Mouse (Mus musculus) midbrain, embryonic 12.5 days (tissue): Measurements from ENCODE around the gene Hyal3. TPM values are rescaled to one million over a fixed set of nuclear protein-coding genes. Genes with fewer than 3 reads are reported as not detected.
A peak's percentile ranks its signal among the peaks of the same experiment; 100 is the strongest.
"Not testable (repeated sequence)": the region's sequence is repeated elsewhere in the genome, so short reads cannot be mapped to it uniquely, and the experiment has no call there.

ENCODE experiments used
- ATAC-seq: fragments of 200-750 bp; cut with Nextera tagmentation; 2 replicates; pipeline ENCODE4 v1.8.0; 2017; ENCODE audit warnings: low read depth, moderate TSS enrichment, moderate library complexity; ENCODE audit not compliant: low FRiP score
- H3K27ac ChIP-seq: fragments of 300-500 bp; sonication (generic); replicated peaks from 2 replicates; pipeline ENCODE4 v1.5.1; 2016; ENCODE audit warnings: mild to moderate bottlenecking
- H3K27me3 ChIP-seq: fragments of 300-500 bp; sonication (generic); 2 replicates; pipeline ENCODE4 v1.6.1; 2016; ENCODE audit warnings: mild to moderate bottlenecking
- H3K36me3 ChIP-seq: fragments of 300-500 bp; sonication (generic); 2 replicates; pipeline ENCODE4 v1.6.1; 2016
- H3K4me1 ChIP-seq: fragments of 300-500 bp; sonication (generic); 2 replicates; pipeline ENCODE4 v1.6.1; 2016
- H3K4me2 ChIP-seq: fragments of 300-500 bp; sonication (generic); replicated peaks from 2 replicates; pipeline ENCODE4 v1.6.1; 2016; ENCODE audit warnings: mild to moderate bottlenecking, moderate library complexity
- H3K4me3 ChIP-seq: fragments of 300-500 bp; sonication (generic); 2 replicates; pipeline ENCODE4 v1.5.1; 2016; ENCODE audit warnings: mild to moderate bottlenecking
- H3K9ac ChIP-seq: fragments of 300-500 bp; sonication (generic); replicated peaks from 2 replicates; pipeline ENCODE4 v1.6.1; 2016; ENCODE audit warnings: mild to moderate bottlenecking, moderate library complexity
- H3K9me3 ChIP-seq: fragments of 300-500 bp; sonication (generic); 2 replicates; pipeline ENCODE4 v1.6.1; 2016; ENCODE audit warnings: mild to moderate bottlenecking
- WGBS: fragments of 180-500 bp; shearing (Covaris S2); methylation state at CpG from one replicate; pipeline ENCODE4 v1.1.7; 2016; 5-methylcytosine and 5-hydroxymethylcytosine counted together
- polyA plus RNA-seq: library from polyadenylated mRNA; unstranded; fragments of >200 nt; fragmentation: Nextera tagmentation; extraction: Ambion mirVana; gene quantifications from 2 replicates; pipeline ENCODE4 v1.2.1, GENCODE M21; 2016

The Hyal3 gene
- polyA plus RNA-seq, 1 experiment from 2014 or later: 1.1 TPM

DNA sequence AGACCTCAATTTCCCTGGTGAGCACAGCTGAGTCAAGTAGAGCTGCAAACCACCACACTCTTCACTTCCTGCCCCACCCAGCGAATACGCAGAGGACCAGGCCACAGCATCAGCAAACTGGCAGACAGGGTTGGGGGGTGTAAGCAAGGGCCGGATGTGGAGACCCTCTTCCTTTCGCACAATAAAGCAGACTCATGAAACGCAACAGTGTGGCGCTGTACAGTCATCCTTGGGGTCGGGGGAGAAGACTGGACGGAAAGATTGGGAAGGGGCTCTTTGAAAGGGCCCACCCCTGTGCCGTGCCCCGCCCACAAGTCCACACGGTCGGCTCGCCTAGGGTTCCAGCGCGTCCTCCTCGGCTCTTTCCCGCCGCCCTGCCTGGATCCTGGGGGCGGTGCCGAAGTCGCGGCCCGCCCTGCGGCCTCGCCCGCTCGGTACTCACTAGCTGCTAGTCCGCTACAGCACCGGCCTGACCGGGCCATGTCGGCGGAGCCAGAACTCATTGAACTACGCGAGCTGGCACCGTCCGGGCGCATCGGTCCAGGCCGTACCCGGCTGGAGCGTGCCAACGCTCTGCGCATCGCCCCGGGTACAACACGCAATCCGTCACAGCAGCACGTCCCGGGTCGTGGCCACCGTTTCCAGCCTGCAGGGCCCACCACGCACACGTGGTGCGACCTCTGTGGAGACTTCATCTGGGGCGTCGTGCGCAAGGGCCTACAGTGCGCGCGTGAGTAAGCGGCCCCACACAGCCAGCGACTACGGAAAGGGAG lies 29.3 kb upstream of the Hyal3 start, which contains the start of gene Rassf1:
Gene Rassf1, plus strand, starts transcription at position 439 of the 773 bp plus-strand sequence.
- Histone ChIP-seq H3K4me2 (peak within 1 kb of the TSS; percentile 58), H3K27me3 (peaks cover 64% of the 10 kb centered on the region), H3K4me1 (peaks cover 60% of the 10 kb centered on the region), H3K9ac (peak within 1 kb of the TSS; percentile 54), H3K4me3 (peak within 1 kb of the TSS; percentile 36), H3K9me3 (no peaks in the 10 kb centered on the region), H3K27ac (no peak within 1 kb of the TSS), H3K36me3 (no peaks in the 10 kb centered on the region)
- WGBS: under 1% methylated on average over 63 of the region's 63 CpGs
- ATAC-seq: no peak

DNA sequence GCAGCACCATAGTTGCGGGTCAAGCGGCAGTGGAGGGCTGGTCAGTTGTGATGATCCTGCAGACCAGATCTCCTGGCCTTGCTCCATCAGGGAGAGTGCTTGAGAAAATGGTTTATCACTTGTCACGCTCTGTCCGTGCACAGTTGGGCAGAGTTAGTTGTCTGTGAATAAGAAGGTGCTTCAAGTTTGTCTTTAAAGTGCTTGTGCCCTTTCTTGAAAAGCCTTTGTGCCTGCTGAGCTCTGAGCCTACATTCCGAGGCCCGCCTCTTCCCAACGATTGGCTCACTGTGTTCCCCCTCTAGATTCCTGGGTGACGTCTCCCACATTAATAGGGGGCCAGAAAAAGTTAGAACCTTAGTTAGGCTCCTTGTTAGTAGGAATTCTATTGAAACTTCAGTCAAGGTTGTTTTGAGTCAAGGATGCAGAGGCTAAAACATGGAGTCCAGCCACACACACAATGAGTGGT lies 28.7 kb upstream of the Hyal3 start:
- Histone ChIP-seq H3K27me3 (peaks cover 64% of the 10 kb centered on the region), H3K4me2 (peak overlapping the region; percentile 58), H3K4me3 (peak overlapping the region; percentile 36), H3K27ac (no peak overlapping the region), H3K4me1 (peaks cover 60% of the 10 kb centered on the region), H3K9ac (peak overlapping the region; percentile 54), H3K9me3 (no peaks in the 10 kb centered on the region), H3K36me3 (peaks cover 3% of the 10 kb centered on the region)
- 6% methylated on average over 8 of the region's 8 CpGs for WGBS
- ATAC-seq: no peak

DNA sequence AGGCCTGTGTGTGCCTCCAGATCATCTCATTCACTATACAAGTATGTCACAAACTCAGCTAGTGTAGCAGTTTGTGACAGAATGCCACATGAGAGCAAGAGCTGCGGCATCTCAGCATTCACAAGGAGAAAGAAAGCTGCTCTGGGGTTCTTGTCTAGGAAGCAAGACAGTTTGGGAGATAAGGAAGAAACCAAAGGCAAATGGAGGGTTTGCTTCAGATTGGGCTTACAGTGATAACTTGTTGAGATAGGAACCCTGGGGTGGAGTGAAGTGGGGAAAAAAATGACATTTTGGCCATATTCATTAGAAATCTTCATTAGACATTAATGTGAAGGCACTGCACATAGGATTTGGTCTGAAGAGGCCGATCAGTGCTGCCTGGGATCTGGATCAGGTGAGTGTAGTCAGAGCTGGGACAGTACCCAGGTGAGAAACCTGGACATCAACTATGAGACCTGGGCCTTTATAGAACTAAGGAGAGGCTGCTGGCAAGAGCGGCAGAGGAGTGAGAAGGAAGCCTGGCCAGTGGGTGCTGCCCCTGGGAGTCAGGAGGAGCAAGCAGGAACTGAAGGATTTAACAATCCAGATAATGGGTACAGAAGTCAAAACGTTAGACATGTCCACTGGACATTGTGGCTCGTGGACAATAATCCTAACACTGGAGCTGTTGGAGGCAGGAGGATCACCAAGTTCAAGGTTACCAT lies 27.8 kb upstream of the Hyal3 start:
- no peak for ATAC-seq
- no peak overlapping the region for H3K9ac ChIP-seq
- H3K27me3 ChIP-seq: peaks cover 58% of the 10 kb centered on the region
- peaks cover 12% of the 10 kb centered on the region for H3K36me3 ChIP-seq
- H3K4me3 ChIP-seq: no peak overlapping the region
- H3K9me3 ChIP-seq: no peaks in the 10 kb centered on the region
- H3K4me1 ChIP-seq: peaks cover 54% of the 10 kb centered on the region
- peak overlapping the region; percentile 94; the same call in 1 of the 2 replicates for H3K4me2 ChIP-seq
- WGBS: 84% methylated on average over 5 of the region's 5 CpGs
- no peak overlapping the region for H3K27ac ChIP-seq

DNA sequence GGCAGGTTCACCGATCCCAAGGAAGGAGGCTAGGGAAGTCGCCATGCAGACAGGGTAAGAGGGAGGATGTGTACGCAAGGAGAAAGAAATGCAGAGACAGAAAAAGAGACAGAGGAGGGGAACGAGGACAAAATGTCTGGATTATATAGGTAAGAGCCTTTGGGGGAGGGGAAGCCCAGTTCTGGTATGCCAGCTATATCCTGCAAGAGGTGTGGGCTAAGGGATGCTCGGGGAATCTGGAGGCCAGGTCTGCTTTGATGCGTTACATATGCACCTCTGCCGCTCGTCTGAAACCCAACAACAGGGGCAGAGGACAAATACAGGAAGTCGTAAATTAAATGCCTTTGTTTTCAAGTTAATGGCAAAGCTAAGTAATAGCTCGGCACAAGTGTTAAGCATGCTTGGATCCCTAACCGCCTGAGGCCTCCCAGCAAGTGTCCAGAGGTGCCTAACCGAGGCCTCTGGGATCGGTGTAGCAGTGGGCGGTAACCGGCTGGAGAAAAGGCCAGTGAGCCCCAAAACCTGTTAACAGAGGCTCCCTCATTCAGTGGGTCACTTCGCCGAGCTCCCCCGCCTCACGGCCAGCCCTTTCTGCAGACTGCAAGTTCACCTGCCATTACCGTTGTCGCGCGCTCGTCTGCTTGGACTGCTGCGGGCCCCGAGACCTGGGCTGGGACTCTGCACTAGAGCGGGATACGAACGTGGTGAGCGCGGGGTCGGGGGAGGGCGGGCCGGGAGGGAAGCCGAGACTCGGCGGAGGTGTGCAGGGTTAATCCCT lies 26.9 kb upstream of the Hyal3 start:
- Histone ChIP-seq H3K36me3 (peaks cover 20% of the 10 kb centered on the region), H3K9me3 (no peaks in the 10 kb centered on the region), H3K27me3 (peaks cover 50% of the 10 kb centered on the region), H3K4me1 (peaks cover 54% of the 10 kb centered on the region), H3K4me2 (peak overlapping the region; percentile 94), H3K9ac (peak overlapping the region; percentile 68), H3K27ac (peak overlapping the region; percentile 88), H3K4me3 (peak overlapping the region; percentile 79)
- WGBS: 7% methylated on average over 37 of the region's 37 CpGs
- ATAC-seq: peak; percentile 81

DNA sequence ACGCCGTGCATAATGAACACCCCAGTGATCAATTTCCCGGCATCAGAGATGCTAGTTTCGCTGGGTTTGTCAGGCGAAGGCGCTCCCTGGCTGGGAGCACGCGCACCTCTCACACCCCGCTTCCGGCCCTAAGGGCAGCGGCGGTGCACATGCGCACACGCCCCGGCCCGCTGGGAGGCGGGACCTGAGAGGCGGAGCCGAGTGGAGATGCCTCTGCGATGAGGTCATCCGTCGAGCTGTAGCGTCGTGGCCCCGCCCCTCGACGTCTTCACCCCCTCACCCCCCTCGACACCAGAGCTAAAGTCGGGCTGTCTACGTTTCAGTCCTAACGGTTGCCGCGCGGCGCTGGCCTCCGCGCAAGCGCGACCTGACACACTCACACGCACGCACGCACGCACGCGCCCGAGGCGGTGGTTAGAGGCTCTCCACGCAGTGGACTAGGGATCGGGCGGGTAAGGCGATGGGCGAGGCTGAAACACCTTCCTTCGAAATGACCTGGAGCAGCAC lies 26.2 kb upstream of the Hyal3 start:
- Histone ChIP-seq H3K9me3 (no peaks in the 10 kb centered on the region), H3K27ac (peak overlapping the region; percentile 88), H3K4me3 (peak overlapping the region; percentile 79), H3K4me1 (peaks cover 54% of the 10 kb centered on the region), H3K9ac (peak overlapping the region; percentile 75), H3K27me3 (peaks cover 43% of the 10 kb centered on the region), H3K4me2 (peak overlapping the region; percentile 94), H3K36me3 (peaks cover 27% of the 10 kb centered on the region)
- ATAC-seq: peak; percentile 94
- WGBS: under 1% methylated on average over 53 of the region's 53 CpGs

DNA sequence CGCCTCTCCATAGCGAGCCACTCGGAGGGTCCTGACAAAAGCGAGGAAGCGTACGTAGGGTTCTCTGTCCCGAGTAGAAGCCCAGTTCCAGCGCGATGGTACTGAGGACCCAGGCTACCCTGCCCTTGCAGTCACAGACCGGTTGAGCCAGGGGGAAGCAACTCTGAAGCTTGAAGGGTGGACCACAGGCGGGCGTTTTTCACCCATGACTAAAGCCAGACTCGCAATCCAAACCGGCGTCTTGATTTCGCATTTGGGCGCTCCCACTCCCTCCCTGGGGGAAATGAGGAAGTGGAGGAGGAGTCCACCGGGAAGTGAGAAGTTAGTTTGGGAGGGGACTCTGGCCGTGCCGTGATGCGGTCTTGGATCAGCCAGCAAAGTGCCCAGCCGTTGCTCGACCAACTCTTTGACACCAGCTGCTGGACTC lies 25.6 kb upstream of the Hyal3 start:
- Histone ChIP-seq H3K4me1 (peaks cover 54% of the 10 kb centered on the region), H3K27ac (peak overlapping the region; percentile 88), H3K9me3 (no peaks in the 10 kb centered on the region), H3K36me3 (peaks cover 34% of the 10 kb centered on the region), H3K27me3 (peaks cover 36% of the 10 kb centered on the region), H3K4me2 (peak overlapping the region; percentile 94), H3K9ac (peak overlapping the region; percentile 75), H3K4me3 (peak overlapping the region; percentile 79)
- whole genome bisulfite sequencing: under 1% methylated on average over 23 of the region's 23 CpGs
- no peak; the same call in 1 of the 2 replicates for ATAC-seq

DNA sequence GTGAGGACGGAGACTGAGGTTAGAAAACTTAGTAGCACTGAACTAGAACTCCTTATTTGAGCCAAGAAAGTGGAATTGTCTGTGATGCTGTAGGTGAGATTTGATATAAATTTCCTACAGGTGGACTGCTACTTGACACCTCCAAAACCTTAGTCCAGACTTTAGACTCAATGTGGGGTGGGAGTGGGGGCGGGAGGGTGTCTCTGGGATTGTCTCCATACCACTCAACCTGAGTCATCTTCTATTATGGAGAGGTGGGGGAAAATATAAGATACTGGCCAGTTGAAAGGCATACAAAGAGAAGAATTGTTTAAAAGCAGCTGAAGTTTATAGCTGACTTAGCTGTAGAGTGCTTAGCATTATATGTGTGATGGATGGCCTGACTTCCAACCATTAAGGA lies 24.9 kb upstream of the Hyal3 start:
- Histone ChIP-seq H3K9ac (peak overlapping the region; percentile 75), H3K4me1 (peaks cover 51% of the 10 kb centered on the region), H3K27ac (no peak overlapping the region), H3K9me3 (no peaks in the 10 kb centered on the region), H3K4me3 (peak overlapping the region; percentile 79), H3K4me2 (peak overlapping the region; percentile 94), H3K36me3 (peaks cover 40% of the 10 kb centered on the region), H3K27me3 (peaks cover 30% of the 10 kb centered on the region)
- ATAC-seq: no peak
- WGBS: 42% methylated on average over 2 of the region's 2 CpGs

DNA sequence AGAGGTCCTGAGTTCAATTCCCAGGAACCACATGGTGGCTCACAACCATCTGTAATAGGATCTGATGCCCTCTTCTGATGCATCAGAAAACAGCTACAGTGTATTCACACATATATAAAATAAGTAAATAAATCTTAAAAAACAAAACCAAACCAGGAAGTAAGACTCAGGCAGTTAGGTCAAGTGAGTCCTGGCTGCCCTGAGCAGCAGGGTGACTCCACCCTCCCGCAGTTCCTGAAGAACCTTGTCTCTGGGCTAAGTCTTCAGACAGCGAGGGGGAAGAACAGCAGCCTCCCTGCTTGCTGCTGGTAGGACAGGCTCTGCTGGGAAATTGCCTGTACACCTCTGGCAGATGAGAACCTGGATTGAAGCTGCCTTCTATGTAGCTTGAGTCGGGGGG lies 24.3 kb upstream of the Hyal3 start:
- peak overlapping the region; percentile 94 for H3K4me2 ChIP-seq
- H3K9me3 ChIP-seq: no peaks in the 10 kb centered on the region
- no peak overlapping the region for H3K27ac ChIP-seq
- peaks cover 44% of the 10 kb centered on the region for H3K4me1 ChIP-seq
- peaks cover 23% of the 10 kb centered on the region for H3K27me3 ChIP-seq
- WGBS: 88% methylated on average over 3 of the region's 3 CpGs
- no peak overlapping the region for H3K9ac ChIP-seq
- peaks cover 47% of the 10 kb centered on the region for H3K36me3 ChIP-seq
- no peak for ATAC-seq
- 0 out of 2 replicates have a peak overlapping the region, but pooled peaks have one; percentile 5 for H3K4me3 ChIP-seq

DNA sequence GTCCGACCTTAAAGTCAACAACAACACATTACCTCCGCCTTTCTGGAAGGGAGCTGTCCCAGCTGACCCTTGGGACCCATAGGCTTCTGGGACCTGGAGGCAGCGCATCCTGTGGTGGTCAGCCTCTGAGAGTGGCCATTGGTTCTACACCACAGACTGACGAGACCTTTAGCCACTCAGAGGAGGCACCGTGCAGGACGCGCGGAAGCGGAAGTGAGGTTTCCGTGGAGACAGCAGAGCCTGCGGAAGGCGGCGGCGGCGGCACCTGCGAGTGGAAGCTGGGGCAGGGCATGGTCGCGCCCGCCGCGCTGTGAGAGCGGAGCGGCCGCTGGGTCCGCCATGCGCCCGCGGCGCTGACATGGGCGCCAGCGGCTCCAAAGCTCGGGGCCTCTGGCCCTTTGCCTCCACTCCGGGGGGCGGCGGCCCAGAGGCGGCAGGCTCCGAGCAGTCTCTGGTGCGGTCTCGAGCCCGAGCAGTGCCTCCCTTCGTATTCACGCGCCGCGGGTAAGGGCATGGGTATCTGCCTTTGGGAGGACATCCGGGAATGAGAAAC lies 17.5 kb upstream of the Hyal3 start, which contains the start of gene Tusc2:
Gene Tusc2, plus strand, starts transcription at position 227 of the 553 bp plus-strand sequence.
- H3K9me3 ChIP-seq: no peaks in the 10 kb centered on the region
- H3K9ac ChIP-seq: peak within 1 kb of the TSS; percentile 88
- no peaks in the 10 kb centered on the region for H3K27me3 ChIP-seq
- peaks cover 58% of the 10 kb centered on the region for H3K36me3 ChIP-seq
- peak; percentile 96 for ATAC-seq
- peak within 1 kb of the TSS; percentile 81 for H3K4me2 ChIP-seq
- WGBS: under 1% methylated on average over 39 of the region's 46 CpGs
- peaks cover 29% of the 10 kb centered on the region for H3K4me1 ChIP-seq
- H3K4me3 ChIP-seq: peak within 1 kb of the TSS; percentile 88
- H3K27ac ChIP-seq: peak within 1 kb of the TSS; percentile 63

DNA sequence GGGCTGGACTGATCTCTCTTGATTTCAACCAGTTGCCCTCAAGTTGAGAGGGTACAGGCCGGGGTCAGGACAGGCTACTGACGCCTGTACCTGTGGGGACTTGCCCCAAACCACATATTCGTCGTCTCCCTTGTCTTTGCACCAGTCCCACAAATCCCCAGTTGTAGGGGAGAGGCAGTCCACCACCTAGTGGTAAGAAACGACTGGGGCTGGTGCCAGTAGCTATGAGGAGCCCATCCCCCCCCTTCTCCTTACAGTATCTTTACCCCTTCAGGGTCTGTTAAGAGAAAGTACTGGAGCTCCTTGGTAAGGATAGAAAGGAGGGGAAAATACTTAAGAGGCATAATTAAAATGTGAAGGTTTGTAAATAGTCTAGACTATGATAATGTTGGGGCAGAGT lies 15.1 kb upstream of the Hyal3 start:
- WGBS: 50% methylated on average over 5 of the region's 5 CpGs
- Histone ChIP-seq H3K4me1 (peaks cover 40% of the 10 kb centered on the region), H3K36me3 (peaks cover 36% of the 10 kb centered on the region)
- not testable (repeated sequence) for H3K4me2 ChIP-seq, H3K27ac ChIP-seq, H3K27me3 ChIP-seq, ATAC-seq, H3K9me3 ChIP-seq, H3K4me3 ChIP-seq, H3K9ac ChIP-seq

DNA sequence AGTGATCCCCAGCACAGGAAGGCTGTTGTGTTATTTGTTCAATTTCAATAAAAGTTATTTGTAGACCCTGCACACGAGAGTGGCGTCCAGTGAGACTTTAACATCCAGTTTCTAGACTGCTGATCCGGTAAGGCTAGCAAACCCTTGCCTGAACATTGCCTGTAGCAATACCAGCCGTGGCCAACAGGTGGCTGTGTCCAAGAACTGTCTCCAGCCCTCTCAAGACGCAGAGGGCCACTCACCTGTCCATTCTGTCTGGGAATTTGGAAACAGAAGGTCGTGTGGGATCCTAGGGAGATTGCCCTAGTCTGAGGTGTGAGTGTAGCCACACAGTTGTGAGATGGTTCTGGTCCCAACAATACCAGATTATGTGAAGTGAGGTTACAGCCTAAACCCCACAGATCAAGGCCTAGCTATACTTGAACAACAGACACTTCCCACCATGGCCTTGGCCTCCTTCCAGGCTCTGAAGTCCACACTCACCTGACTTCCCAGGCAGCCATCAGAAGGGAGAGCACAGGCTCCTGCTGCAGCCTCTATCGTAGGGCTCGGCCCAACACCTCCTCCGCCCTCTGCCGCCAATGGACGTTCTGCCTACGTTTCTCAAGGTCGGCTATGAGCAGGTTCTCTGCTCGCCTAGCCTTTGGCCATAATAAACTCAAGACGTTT lies 14.4 kb upstream of the Hyal3 start:
- Histone ChIP-seq H3K27me3 (no peaks in the 10 kb centered on the region), H3K36me3 (peaks cover 36% of the 10 kb centered on the region), H3K4me3 (no peak overlapping the region), H3K9ac (no peak overlapping the region), H3K4me1 (peaks cover 47% of the 10 kb centered on the region), H3K27ac (no peak overlapping the region), H3K4me2 (no peak overlapping the region), H3K9me3 (no peaks in the 10 kb centered on the region)
- WGBS: 60% methylated on average over 15 of the region's 15 CpGs
- ATAC-seq: no peak
